Mouse (Mus musculus): ENCODE data around the gene BC034090.

The BC034090 gene

GRCm38 (mm10) chr1:155216313-155216712, 27.9 kb downstream of the BC034090 start:
- peak; percentile 68 for DNase-seq (ENCODE audit: low spot score)

DNA sequence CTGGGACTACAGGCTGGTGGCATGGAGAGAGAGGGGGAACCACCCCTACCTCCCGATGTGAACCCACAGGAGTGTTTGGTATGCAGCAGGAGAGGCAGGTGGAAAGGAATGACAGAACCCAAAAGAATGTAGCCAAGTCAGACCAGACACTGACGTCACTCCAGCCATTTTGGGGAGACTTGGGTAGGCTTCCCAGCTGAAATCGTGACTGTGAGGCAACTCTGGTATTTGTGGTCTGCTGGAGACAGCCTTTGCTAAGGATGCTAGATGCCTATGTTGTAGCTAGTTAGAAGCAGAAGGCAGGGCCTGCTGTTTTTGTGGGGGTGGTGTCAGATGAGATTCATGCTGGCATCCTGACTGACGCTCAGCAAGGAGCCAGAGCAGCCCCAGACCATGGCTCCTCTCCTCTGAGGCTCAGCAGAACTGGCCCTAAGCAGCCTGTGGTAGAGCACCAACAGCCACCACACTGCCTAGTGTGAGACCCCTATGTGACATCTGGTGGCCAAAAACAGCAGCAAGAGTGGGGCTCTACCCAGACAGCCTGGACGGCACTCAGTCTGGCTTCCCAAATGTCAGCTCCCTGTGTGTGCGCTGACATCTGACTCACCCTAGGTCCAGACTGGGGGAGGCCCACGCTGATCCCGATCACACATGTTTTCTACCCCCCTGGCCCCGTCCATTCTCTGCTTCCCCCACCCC, 29.0 kb downstream of the BC034090 start:
- no peak for DNase-seq (ENCODE audit: low spot score)

DNA sequence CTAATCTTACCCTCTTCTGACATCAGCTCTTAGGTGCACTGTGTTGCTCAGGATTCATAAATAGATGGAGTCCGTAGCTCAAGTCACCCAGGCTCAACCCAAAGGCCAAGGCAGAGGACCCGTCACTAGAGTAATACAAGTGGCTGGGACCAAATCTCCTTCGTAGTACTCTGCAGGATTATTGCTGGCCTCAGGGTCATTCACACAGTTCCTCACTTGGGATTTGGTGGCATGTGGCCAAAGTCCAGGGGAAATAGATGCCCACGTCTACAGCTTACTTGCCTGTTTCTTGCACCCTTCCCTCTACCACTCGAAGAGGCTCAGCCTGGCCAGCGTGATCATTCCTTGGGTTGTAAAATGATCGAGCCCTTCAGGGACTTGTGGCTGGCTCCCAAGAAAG, 30.3 kb downstream of the BC034090 start:
- no peak for DNase-seq (ENCODE audit: low spot score)

- no peak for DNase-seq (ENCODE audit: low spot score)
Observed at GRCm38 (mm10) chr1:155212936-155213774, 31.1 kb downstream of the BC034090 start.

DNA sequence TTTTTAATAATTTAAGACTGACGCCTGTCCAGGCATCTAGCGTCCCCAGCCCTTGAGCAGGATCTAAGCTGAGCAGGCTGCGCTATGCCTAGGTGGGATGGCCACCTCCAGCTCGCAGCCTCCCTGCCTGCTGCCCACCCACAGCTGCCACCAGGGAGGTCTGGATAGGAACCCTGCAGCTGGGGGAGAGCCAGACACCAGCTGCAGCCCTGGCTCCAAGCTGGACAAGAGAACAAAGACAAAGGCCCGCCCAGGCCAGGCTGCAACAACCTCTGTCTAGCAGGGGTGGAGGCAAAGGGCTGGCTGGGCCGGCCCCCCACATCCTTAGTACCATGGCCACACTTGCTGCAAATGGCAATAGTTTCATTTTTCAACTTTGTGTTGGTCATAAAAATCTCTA, 31.8 kb downstream of the BC034090 start:
- no peak for DNase-seq (ENCODE audit: low spot score)

GRCm38 (mm10) chr1:155212081-155212480, 32.2 kb downstream of the BC034090 start:
- no peak for DNase-seq (ENCODE audit: low spot score)

DNA sequence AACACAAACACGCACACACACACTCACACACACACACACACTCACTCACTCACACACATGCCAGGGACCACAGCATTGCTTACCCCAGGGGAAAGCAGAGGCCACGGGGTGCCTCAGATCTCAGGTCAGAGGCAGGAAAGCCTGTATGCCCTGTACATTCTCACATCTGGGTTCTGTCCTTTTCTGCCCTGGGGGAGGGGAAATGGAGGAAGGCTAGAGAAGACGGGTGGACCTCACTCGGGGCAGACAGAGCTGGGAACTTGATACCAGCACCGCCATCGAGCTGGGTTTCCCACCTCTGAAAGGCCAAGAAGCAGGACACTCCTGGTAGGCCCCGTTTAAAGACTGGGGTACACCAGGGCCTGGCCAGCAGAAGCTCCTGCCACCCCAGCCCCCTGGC, 33.2 kb downstream of the BC034090 start:
- no peak for DNase-seq (ENCODE audit: low spot score)

- DNase-seq (ENCODE audit: low spot score): no peak
Observed at GRCm38 (mm10) chr1:155210011-155210763, 34.1 kb downstream of the BC034090 start.

DNA sequence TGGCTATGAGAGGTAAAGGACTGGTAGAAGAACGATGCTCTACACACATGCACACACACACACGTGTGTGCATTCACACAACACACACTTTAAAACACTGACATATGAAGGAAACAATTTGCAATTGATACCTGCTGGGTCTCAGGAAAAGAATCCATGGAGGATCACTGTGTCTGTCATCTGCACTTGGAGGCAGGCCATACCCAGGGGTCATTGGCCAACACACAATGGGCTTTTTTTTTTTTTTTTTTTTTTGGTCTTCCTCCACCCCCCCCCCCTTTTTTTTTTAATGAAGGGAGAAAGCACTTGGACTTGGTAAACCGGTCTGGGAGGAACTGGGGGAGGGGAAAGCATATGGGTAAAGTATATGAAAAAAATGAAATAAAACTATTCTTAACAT, 36.4 kb downstream of the BC034090 start:
- no peak for DNase-seq (ENCODE audit: low spot score)

DNA sequence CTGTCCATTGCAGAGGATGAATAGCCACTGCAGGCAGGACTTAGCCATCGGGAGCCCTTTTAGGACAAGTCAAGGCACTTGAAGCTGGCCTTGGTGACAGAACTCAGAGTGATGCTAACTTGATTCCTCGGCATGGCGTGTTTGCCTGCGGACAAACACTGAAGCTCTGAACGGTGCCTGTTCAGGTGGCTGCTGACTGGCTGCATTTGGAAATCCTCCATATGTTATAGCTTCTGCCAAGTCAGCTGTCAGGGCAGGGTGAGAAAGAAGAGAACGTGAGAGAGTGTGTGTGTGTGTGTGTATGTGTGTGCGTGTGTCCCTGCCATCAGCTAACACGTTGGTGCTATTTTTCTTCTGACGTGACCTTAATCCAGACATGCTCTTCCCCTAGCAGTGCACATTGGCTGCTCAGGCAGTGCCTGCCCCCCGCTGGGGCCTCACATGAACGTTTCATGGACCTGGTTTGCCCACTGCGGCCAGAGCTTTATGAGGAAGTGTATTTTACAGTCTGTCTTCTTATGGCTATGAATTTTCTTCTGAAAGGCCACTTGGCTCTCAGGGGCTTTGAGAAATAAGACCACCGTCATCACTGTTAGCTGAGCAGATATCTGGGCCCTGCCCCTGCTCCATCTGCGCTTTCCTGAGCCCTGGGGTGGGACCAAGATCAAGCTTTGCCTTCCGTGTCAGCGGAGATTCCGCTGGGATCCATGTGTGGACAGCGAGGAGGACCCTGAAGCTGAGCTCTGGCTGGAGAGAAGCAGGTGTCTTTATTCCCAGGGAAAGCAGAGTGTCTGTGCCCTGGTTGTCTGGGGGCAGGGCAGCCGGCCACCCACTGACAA, 38.2 kb downstream of the BC034090 start:
- no peak for DNase-seq (ENCODE audit: low spot score)

GRCm38 (mm10) chr1:155205311-155205710, 38.9 kb downstream of the BC034090 start:
- DNase-seq (ENCODE audit: low spot score): no peak

DNA sequence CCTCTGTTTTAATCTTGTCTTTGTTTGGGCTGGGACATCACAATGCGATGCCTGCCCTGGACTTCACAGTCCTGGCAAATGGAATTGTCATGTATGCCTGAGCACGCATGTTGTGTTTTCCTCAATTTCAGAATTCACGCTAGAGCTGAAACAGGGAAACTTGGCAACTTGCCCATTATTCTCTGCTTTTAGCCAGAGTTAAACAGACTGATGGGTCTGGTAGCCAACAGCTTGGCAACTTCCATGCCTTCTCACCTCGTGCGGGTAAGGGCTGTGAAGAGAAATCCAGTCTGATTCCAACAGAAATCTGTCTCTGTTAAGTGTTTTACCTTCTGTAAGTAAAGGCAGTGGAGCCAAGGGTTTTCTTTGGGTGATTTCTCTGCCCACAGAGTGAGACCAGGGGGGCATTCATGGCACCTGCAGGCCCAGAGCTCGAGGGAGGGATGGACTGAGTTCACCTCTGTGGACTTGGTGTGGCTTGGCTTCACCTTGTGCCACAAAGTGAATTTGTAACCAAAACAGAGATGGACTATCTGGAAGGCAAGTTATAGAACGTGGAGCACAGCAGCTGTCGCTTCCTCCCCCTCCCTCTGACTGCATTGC, 39.6 kb downstream of the BC034090 start:
- no peak for DNase-seq (ENCODE audit: low spot score)

GRCm38 (mm10) chr1:155203954-155204353, 40.3 kb downstream of the BC034090 start:
- no peak for DNase-seq (ENCODE audit: low spot score)

GRCm38 (mm10) chr1:155203101-155203500, 41.1 kb downstream of the BC034090 start:
- no peak for DNase-seq (ENCODE audit: low spot score)

DNA sequence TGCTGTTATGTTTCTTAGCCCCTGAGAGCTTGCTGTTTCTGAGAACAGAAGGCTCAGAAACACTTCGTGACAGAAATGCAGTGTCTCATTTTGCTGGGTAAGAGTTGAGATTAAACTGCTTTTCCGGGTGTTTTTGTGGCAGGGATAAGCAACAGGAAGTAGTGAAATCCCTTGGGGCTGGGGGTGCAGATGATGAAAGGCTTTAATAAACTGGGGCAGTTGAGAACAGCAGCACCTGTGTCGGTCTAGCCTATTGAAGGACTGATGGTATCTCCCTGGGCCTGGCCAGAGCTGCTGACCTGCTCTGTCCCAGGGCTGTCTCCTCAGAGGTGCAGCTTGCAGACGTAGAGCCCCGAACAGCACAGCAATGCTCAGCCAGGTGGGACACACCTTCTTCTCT, 41.8 kb downstream of the BC034090 start:
- no peak for DNase-seq (ENCODE audit: low spot score)

DNA sequence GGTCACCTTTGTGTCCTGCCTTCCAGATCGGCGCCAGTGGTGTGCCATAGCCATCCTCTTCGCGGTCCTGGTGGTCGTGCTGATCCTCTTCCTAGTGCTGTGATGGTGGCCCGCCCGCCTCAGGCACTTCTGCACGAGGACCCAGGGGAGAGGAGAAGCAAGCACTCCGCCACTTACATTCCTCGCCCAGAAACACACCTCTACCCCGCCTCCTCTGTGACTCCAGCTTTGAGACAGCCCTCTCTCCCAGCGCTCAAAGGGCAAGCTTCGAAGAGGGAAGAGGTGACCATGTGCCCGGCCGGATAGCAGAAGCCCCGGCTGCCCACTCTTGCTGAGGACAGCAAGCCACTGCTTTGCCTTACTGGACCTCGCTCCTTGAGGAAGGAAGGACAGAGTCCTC, 42.3 kb downstream of the BC034090 start:
- no peak for DNase-seq (ENCODE audit: low spot score)

DNA sequence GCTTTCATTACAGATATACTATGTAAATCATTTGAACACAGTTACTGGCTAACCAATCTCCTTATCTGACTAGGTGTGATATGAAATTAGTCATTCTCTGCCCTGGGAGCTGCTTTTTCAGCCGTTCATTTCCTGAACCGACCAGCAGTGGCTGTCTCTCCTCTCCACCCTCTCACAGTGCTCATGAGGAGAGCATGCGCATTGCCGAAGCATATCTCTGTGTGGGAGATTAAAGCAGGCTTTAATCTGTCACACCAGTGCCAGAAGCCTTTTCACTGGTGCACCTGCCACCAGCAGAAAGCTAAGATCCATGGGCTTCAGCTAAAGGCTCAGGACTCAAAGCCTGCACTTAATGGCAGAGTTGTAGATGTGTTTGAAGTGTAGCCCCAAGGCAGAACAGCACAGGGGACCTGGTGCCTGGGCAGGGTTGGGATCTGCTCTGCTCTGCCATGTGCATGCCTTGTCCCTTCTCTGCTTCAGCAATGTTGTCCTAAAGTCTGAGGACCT, 42.8 kb downstream of the BC034090 start:
- no peak for DNase-seq (ENCODE audit: low spot score)

GRCm38 (mm10) chr1:155200967-155201366, 43.3 kb downstream of the BC034090 start:
- no peak for DNase-seq (ENCODE audit: low spot score)

DNA sequence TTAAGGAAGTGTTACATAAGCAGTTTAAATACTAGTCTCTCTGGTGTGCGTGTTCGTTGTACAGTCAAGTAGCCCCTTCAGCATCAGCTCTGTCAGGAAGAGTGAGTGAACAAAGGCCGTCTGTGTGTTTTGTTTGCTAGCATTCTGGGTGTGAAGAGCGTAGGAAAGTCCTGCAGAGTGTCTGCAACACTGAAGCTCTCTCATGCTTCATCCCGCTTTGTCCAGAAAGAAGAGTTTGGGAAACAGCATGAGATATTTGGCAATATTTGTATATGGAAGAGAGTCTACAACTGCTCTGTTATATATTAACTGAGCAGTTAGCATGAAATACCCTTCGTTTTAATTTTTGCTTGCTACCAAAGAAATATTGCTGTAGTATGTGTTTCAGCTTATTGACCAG, 44.7 kb downstream of the BC034090 start:
- no peak for DNase-seq (ENCODE audit: low spot score)

- DNase-seq (ENCODE audit: low spot score): no peak
Observed at GRCm38 (mm10) chr1:155196691-155197090, 47.6 kb downstream of the BC034090 start.

DNA sequence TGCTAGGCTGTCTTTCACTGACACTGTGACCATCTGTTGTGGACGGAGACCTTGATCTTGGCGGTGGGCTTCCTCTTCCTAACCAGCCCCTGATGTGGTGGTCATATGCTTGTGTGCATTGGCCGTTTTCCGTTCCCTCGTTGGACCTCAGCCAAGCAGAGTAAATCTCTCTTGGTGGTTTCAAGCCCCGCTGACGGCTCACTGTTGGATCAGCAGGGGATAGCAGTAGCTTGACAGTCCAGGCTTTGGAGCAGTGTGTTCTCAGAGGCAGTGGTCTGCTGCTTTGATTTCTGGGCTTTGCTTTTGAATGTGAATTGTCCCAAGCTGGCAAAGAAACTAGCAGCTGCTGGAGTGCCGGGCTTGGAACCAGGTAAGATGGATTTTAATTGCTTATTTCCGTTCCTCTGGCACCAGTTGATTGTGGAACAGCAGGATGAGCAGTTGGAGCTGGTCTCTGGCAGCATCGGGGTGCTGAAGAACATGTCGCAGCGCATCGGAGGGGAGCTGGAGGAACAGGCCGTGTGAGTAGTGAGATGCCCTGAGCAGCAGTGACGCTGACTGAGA, 51.4 kb downstream of the BC034090 start:
- DNase-seq (ENCODE audit: low spot score): no peak

Measured in yolk sac, embryonic 10.5 days (tissue).